Mouse (Mus musculus): ENCODE data around the gene Tmem30b. TPM values are rescaled to one million over a fixed set of nuclear protein-coding genes. Genes with fewer than 3 reads are reported as not detected.

The Tmem30b gene
- polyA plus RNA-seq (2014; fragmentation: Nextera tagmentation; extraction: Ambion mirVana), result 0.11 and 0.23 TPM in 2 replicates

DNA sequence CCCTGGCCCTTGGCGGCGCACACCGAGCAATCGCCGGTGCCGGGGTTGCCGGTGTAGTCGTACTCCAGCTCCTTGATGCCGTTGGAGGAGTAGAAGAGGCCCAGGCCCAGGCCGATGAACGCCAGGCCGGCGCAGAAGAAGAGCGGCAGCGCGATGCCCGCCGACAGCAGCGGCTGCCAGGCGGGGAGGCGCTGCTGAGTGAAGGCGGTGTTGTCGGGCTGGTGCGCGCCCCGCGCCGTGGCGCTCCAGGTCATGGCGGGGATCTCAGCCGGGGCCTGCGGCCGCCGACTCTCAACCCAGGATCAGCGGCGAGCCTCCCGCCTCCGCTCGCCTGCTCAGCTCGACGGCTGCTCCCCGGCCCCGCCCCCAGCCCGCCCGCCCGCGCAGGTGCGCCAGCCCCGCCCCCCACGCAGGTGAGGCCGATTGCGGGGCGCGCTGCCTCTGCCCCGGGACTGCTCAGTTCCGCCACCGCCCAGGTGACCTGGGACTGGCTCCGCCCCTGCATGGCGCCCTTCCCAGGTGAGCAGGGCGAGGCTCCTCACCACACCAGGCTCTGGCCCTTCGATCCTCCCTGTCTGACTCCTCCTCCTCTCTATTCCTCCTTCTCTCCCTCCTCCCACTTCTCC is at the start of gene Tmem30b:
TSS of gene Tmem30b (minus strand) at position 307 of the 626 bp plus-strand sequence.
- H3K27ac ChIP-seq (ENCODE audit: low read depth, low read length), result no peak within 1 kb of the TSS
- H3K9ac ChIP-seq (ENCODE audit: low read length), result peak within 1 kb of the TSS; percentile 32; the same call in 1 of the 2 replicates
- peak; percentile 28 for DNase-seq (ENCODE audit: low spot score)
- H3K27me3 ChIP-seq (replicated peaks; ENCODE audit: control insufficient read depth, insufficient read depth, low read length), result peaks cover 63% of the 10 kb centered on the region
- peak within 1 kb of the TSS; percentile 32 for H3K4me3 ChIP-seq (ENCODE audit: low read depth, low read length)
- no peaks in the 10 kb centered on the region for H3K9me3 ChIP-seq (replicated peaks; ENCODE audit: control insufficient read depth, low read length)
- H3K36me3 ChIP-seq (ENCODE audit: control insufficient read depth, insufficient read depth, low read length), result no peaks in the 10 kb centered on the region
- ATAC-seq, result peak; percentile 61
- H3K4me1 ChIP-seq (ENCODE audit: control insufficient read depth, insufficient read depth, low read length), result no peaks in the 10 kb centered on the region
- WGBS, result 1% methylated on average over 56 of the region's 61 CpGs
- peak within 1 kb of the TSS; percentile 54 for H3K4me2 ChIP-seq (ENCODE audit: low read length)

GRCm38 (mm10) chr12:73595226-73595625 is 49.0 kb upstream of the Tmem30b start:
- ATAC-seq (no peak), DNase-seq (ENCODE audit: low spot score) (no peak)

DNA sequence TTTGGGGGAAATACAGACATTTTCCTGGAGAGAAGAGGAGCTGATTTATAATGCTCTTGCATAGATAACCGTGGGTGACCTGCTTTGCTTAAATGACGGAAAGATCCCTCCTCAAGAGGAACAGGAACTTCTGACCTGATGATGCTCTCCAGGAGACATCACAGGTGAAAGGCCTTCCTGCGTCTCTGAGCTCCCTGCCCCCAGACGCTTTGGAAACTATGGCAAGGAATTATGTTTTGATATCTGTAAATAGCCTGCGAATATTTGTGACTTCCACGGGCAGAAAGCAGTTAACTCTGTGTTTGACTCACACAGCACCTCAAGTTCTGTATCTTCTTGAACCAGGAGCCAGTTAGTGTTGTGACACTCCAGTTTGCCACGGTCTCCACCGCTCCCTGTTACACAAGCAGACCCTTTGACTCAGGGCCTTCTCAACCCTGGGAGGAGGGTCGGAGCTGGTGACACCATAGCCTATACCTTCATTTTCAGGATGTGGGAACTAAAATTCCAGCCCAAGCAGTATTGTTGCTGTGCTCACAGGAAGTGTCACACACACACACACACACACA is 48.1 kb upstream of the Tmem30b start:
- DNase-seq (ENCODE audit: low spot score), result no peak
- WGBS, result 94% methylated on average over 9 of the region's 9 CpGs

More at GRCm38 (mm10) chr12:73595226-73595625, 49.0 kb upstream of the Tmem30b start:
- no peaks in the 10 kb centered on the region for H3K36me3 ChIP-seq (ENCODE audit: control insufficient read depth, insufficient read depth, low read length)
- H3K4me2 ChIP-seq (ENCODE audit: low read length), result no peak overlapping the region
- 83% methylated on average over 8 of the region's 8 CpGs for WGBS
- no peak overlapping the region for H3K4me3 ChIP-seq (ENCODE audit: low read depth, low read length)
- no peak overlapping the region for H3K9ac ChIP-seq (ENCODE audit: low read length)
- no peaks in the 10 kb centered on the region for H3K4me1 ChIP-seq (ENCODE audit: control insufficient read depth, insufficient read depth, low read length)
- no peaks in the 10 kb centered on the region for H3K27me3 ChIP-seq (replicated peaks; ENCODE audit: control insufficient read depth, insufficient read depth, low read length)
- no peak overlapping the region for H3K27ac ChIP-seq (ENCODE audit: low read depth, low read length)
- H3K9me3 ChIP-seq (replicated peaks; ENCODE audit: control insufficient read depth, low read length), result no peaks in the 10 kb centered on the region

GRCm38 (mm10) chr12:73593021-73593798 is 47.0 kb upstream of the Tmem30b start:
- Histone ChIP-seq H3K27ac (ENCODE audit: low read depth, low read length) (no peak overlapping the region), H3K4me2 (ENCODE audit: low read length) (no peak overlapping the region), H3K27me3 (replicated peaks; ENCODE audit: control insufficient read depth, insufficient read depth, low read length) (no peaks in the 10 kb centered on the region), H3K4me3 (ENCODE audit: low read depth, low read length) (no peak overlapping the region), H3K9me3 (replicated peaks; ENCODE audit: control insufficient read depth, low read length) (no peaks in the 10 kb centered on the region), H3K4me1 (ENCODE audit: control insufficient read depth, insufficient read depth, low read length) (no peaks in the 10 kb centered on the region), H3K9ac (ENCODE audit: low read length) (no peak overlapping the region), H3K36me3 (ENCODE audit: control insufficient read depth, insufficient read depth, low read length) (no peaks in the 10 kb centered on the region)
- 85% methylated on average over 12 of the region's 12 CpGs for WGBS
- ATAC-seq, result no peak
- DNase-seq (ENCODE audit: low spot score), result no peak

More for the DNA sequence above, 48.1 kb upstream of the Tmem30b start:
- H3K4me3 ChIP-seq (ENCODE audit: low read depth, low read length), result no peak overlapping the region
- no peak for ATAC-seq
- H3K27me3 ChIP-seq (replicated peaks; ENCODE audit: control insufficient read depth, insufficient read depth, low read length), result no peaks in the 10 kb centered on the region
- H3K4me2 ChIP-seq (ENCODE audit: low read length), result no peak overlapping the region
- H3K4me1 ChIP-seq (ENCODE audit: control insufficient read depth, insufficient read depth, low read length), result no peaks in the 10 kb centered on the region
- H3K9me3 ChIP-seq (replicated peaks; ENCODE audit: control insufficient read depth, low read length), result no peaks in the 10 kb centered on the region
- H3K9ac ChIP-seq (ENCODE audit: low read length), result no peak overlapping the region
- no peak overlapping the region for H3K27ac ChIP-seq (ENCODE audit: low read depth, low read length)
- H3K36me3 ChIP-seq (ENCODE audit: control insufficient read depth, insufficient read depth, low read length), result no peaks in the 10 kb centered on the region

- 96% methylated on average over 8 of the region's 11 CpGs for WGBS
- Histone ChIP-seq H3K4me1 (ENCODE audit: control insufficient read depth, insufficient read depth, low read length) (no peaks in the 10 kb centered on the region), H3K9me3 (replicated peaks; ENCODE audit: control insufficient read depth, low read length) (no peaks in the 10 kb centered on the region), H3K4me3 (ENCODE audit: low read depth, low read length) (no peak overlapping the region), H3K36me3 (ENCODE audit: control insufficient read depth, insufficient read depth, low read length) (no peaks in the 10 kb centered on the region), H3K27ac (ENCODE audit: low read depth, low read length) (no peak overlapping the region), H3K9ac (ENCODE audit: low read length) (no peak overlapping the region), H3K27me3 (replicated peaks; ENCODE audit: control insufficient read depth, insufficient read depth, low read length) (peaks cover 5% of the 10 kb centered on the region), H3K4me2 (ENCODE audit: low read length) (no peak overlapping the region)
- no peak for DNase-seq (ENCODE audit: low spot score)
- no peak for ATAC-seq
These were observed 45.4 kb upstream of the Tmem30b start for GRCm38 (mm10) chr12:73591625-73592024.

GRCm38 (mm10) chr12:73590627-73591276 is 44.6 kb upstream of the Tmem30b start:
- H3K27me3 ChIP-seq (replicated peaks; ENCODE audit: control insufficient read depth, insufficient read depth, low read length), result peaks cover 11% of the 10 kb centered on the region
- H3K4me2 ChIP-seq (ENCODE audit: low read length), result no peak overlapping the region
- H3K4me3 ChIP-seq (ENCODE audit: low read depth, low read length), result no peak overlapping the region
- no peak overlapping the region for H3K9ac ChIP-seq (ENCODE audit: low read length)
- ATAC-seq (no peak), DNase-seq (ENCODE audit: low spot score) (no peak)
- H3K9me3 ChIP-seq (replicated peaks; ENCODE audit: control insufficient read depth, low read length), result no peaks in the 10 kb centered on the region
- WGBS, result 91% methylated on average over 15 of the region's 15 CpGs
- H3K4me1 ChIP-seq (ENCODE audit: control insufficient read depth, insufficient read depth, low read length), result no peaks in the 10 kb centered on the region; the same call in 1 of the 2 replicates
- no peak overlapping the region for H3K27ac ChIP-seq (ENCODE audit: low read depth, low read length)
- no peaks in the 10 kb centered on the region for H3K36me3 ChIP-seq (ENCODE audit: control insufficient read depth, insufficient read depth, low read length)

GRCm38 (mm10) chr12:73587262-73587661 is 41.1 kb upstream of the Tmem30b start:
- no peaks in the 10 kb centered on the region for H3K36me3 ChIP-seq (ENCODE audit: control insufficient read depth, insufficient read depth, low read length)
- no peak overlapping the region for H3K9ac ChIP-seq (ENCODE audit: low read length)
- DNase-seq (ENCODE audit: low spot score), result no peak
- 71% methylated on average over 3 of the region's 3 CpGs for WGBS
- no peak for ATAC-seq
- no peaks in the 10 kb centered on the region for H3K9me3 ChIP-seq (replicated peaks; ENCODE audit: control insufficient read depth, low read length)
- no peak overlapping the region for H3K4me2 ChIP-seq (ENCODE audit: low read length)
- no peak overlapping the region for H3K4me3 ChIP-seq (ENCODE audit: low read depth, low read length)
- no peaks in the 10 kb centered on the region; the same call in 1 of the 2 replicates for H3K4me1 ChIP-seq (ENCODE audit: control insufficient read depth, insufficient read depth, low read length)
- peaks cover 15% of the 10 kb centered on the region for H3K27me3 ChIP-seq (replicated peaks; ENCODE audit: control insufficient read depth, insufficient read depth, low read length)
- no peak overlapping the region for H3K27ac ChIP-seq (ENCODE audit: low read depth, low read length)

DNA sequence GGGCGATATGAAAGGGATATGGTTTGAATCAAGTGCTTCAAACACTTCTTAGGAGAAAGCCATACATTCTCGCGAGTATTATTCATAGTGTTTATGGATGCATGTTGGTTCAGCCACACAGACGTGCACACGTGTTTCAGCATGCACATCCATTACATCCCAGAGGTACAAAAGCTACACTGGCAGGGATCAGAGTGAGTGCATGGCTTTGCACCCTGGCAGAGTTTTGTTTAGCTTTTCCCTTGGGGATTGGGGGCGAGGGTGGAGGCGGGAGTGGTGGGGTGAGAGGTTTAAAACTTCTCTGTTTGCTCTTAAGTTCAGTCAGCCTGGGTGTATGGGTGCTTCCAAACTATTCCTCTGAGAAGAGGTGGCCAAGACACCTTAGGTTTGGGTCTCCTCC is 39.7 kb upstream of the Tmem30b start:
- Histone ChIP-seq H3K27me3 (replicated peaks; ENCODE audit: control insufficient read depth, insufficient read depth, low read length) (peaks cover 15% of the 10 kb centered on the region), H3K27ac (ENCODE audit: low read depth, low read length) (no peak overlapping the region), H3K36me3 (ENCODE audit: control insufficient read depth, insufficient read depth, low read length) (no peaks in the 10 kb centered on the region), H3K4me3 (ENCODE audit: low read depth, low read length) (peak overlapping the region; percentile 60), H3K9me3 (replicated peaks; ENCODE audit: control insufficient read depth, low read length) (no peaks in the 10 kb centered on the region), H3K4me2 (ENCODE audit: low read length) (peak overlapping the region; percentile 94), H3K9ac (ENCODE audit: low read length) (peak overlapping the region; percentile 78; the same call in 1 of the 2 replicates), H3K4me1 (ENCODE audit: control insufficient read depth, insufficient read depth, low read length) (no peaks in the 10 kb centered on the region; the same call in 1 of the 2 replicates)
- WGBS, result under 1% methylated on average over 7 of the region's 7 CpGs
- ATAC-seq, result no peak
- peak; percentile 7 for DNase-seq (ENCODE audit: low spot score)

Measured in forebrain, embryonic 14.5 days (tissue).